Mouse (Mus musculus): ENCODE results near the gene Mogs. TPM values are rescaled to one million over a fixed set of nuclear protein-coding genes. Genes with fewer than 3 reads are reported as not detected.

Mogs gene
- polyA plus RNA-seq (2017; shearing (Covaris generic)): 10 to 100 TPM in 2 of 3 experiments, 1 to 10 TPM in 1; 7.7 to 13.3 (median 12.9) TPM

DNA sequence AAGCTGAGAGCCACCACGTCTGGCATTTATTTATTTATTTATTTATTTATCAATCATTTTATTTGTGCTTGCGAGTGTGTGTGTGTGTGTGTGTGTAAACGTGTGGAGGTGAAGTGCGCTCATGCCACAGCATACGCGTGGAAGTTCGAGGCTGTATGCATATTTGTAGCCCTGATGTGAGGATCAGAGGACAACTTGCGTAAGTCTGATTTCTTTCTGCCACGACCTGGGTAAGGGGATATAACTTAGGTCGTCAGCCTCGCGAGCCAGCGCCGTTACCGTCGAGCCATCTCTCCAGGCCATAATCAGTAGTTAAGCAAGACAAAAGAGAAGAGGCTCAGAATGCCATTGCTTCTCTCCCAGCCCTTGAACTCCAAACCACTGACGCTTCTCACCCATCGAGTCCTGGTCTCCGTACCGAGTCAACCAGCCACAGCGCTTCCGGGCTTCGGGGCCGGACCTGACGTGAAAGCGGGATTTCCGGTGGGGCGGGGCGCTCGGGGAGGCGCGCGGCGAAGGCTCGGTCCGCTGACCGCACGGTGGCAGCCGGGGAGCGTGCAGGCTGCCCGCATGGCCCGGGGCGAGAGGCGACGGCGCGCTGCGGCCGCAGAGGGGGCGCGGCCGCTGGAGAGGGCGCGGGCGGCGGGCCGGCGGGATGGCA is at the start of gene Mogs:
TSS of gene Mogs (plus strand) at position 486 of the 661 bp plus-strand sequence.
- ATAC-seq: peak; percentile 86

DNA sequence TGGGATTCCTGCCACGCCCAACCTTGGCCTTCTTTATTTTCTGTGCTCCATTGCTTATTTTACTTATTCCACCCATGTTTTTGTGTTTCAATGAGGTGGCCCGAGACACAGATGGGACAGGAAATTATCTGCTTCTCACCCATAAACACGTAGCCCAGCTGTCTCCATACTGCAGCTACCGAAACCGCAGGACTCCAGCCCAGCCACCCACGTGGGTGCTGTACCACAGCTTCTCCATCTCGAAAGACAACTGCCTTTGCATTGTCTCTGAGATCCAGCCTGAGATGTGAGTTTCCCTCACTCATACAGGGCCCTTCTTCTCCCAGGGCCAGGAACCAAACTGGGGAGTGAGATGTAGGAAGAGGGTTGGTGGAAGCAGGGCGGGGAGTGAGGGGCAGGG is 49.3 kb upstream of the Mogs start:
- ATAC-seq: peak; percentile 47

DNA sequence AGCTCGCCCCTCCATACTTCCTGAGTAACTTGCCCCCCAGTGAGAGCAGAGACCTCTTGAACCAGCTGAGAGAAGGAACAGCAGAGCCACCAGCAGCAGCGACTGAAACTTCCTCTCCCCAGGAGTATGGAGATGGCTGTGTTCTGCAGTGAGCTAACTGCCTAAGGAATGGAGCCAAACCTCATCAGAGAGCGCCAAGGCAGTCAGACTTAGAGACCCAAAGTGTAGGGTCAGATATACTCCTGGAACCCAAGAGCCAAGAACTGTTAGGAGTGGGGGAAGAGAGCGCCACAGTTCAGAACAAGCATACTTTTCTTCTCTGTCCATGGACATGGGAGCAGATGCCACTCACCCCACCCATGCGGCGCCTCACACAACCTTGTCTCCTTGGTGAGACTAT is 48.9 kb upstream of the Mogs start:
- no peak for ATAC-seq

GRCm38 (mm10) chr6:83068221-83068620 is 47.1 kb upstream of the Mogs start:
- no peak for ATAC-seq

DNA sequence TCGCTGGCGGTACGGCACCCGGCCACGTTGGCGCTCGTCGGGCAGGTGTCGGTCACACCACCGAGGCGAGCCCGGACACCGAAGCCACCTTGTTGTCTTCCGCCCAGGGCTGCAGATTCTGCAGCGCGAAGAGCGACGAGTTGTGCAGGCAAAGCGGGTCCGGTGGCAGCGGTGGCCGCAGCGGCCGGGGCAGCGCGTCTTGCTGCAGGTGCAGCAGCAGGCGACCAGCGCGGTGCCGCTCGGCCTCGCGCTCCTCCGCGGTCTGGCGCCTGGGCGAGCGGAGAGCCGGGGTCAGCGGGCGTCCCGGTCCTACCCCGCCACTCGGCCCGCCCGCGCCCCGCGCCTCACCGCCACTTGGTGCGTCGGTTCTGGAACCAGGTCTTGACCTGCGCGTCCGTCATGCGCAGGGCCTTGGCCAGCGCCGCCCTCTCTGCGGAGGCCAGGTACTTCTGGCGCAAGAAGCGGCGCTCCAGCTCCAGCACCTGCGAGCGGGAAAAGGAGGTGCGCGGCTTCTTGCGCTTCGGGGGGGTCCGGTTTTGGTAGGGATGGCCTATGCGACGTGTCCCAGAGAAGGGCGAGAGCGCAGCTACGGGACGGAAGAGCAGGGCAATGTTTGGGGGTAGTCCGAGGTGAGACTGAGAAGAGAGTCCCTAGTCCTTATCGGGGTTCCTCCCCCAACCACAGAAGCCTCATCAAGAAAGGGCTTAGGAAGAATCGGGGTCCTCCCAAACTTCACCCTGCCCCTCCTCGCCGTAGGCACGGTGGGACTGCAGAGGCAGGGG is 46.4 kb upstream of the Mogs start:
- ATAC-seq: no peak

DNA sequence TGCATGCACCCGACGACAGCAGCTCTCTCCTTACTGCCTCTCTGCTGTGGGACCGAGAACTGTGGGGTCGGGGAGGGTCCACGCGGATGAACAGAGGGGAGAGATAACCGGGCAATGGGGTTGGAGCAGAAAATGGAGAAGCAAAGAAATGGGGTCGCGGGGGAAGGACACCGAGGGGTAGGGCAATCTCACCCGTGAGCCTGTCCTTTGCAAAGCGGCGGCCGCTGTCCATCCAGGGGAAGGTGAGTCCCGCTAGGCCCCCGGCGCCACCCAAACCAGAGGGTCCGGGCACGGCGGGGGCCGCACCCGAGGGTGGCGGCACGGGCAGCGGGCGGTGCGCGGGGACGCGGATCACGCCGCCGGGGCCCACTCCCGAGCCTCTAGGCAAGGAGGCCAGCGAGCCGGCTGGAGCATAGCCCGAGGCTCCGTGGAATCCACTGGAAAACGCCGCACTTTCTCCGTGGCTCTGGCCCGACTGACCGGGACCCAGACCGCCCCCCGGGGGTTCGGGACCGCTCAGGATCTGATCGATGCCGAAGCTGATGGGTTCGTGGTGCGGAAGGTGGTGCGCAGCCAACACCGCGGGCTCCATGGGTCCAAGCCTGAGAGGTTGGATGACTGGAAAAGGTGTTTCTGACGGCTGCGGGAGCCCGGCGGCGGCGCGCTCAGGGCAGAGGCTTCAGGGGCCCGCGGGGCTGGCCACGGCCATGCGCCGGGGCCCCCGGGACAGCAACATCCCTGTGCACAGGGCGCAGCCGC is 45.6 kb upstream of the Mogs start:
- no peak for ATAC-seq

DNA sequence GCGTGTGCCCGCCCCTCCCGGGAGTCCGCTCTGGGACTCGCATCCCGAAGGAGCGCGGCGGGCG is 45.2 kb upstream of the Mogs start, which contains the start of gene Tlx2:
TSS of gene Tlx2 (minus strand) at position 47 of the 64 bp plus-strand sequence.
- no peak for ATAC-seq

- ATAC-seq: no peak
Observed at GRCm38 (mm10) chr6:83070311-83071219, 44.7 kb upstream of the Mogs start.

DNA sequence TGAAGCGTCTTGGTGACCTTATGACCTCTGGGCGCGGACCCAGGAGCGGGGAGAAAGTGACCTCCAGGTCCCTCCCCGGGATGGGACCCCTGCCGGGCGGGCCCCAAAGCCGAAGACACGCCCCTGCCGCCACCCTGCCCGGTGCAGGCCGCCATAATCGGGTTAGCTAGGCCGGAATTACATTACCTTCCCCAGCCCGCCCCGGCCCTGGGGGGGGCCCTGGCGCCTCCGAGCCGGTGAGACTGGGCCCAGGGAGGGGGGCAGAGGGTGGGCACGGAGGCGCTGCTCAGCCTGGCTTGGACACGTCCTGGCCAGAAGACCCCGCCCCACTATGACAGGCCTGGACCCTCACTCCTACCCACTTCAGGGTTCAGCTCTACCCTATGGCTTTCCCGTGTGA is 44.1 kb upstream of the Mogs start:
- ATAC-seq: no peak

DNA sequence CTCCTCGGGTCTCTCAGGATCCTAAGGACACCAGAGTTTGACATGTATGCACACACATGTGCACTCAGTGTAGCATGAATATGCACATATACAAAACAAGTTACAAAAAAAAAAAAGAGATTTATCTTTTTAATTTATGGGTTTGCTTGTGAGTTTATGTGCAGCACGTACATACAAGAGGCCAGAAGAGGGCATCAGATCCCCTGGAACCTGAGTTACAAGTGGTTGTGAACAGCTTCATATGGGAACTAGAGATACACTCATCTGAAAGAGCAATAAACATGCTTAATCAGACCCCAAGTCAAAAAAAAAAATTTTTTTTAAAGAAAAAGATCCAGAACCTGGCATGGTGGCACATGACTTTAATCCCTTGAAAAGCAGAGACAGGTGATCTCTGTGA is 40.3 kb upstream of the Mogs start:
- no peak for ATAC-seq

DNA sequence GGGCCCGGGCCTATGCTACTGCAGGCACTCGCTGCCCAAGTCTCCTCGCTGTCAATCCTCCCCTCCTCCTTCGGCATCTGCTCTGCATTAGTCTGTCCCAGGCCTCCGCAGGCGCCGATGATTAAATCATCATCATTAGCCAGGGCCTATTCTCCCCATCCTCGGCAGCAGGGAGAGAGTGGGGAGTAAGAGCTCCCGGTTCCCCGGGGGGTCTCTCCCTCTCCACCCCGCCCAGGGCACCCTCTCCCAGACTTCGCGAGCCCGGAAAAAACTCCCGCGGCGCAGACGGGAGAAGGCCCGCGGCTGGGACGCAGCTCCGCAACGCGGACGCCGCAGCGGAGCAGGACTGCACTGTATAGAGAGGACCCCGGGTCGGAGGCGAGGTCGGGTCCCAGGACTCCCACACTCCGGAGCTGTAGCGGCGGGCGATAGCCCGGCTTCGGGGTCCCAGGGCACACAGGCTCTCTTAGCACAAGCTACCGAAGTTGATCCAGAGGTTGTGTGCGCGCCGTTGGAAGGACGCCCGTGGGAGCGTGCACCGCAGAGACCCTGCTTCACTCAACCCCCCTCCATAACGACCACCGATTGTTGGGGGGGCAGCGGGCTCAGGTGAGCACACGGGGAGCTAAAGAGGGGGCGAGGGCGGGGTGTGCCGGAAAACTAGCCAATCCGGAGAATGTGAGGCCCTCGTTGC is 37.5 kb upstream of the Mogs start, which contains the start of gene Pcgf1:
TSS of gene Pcgf1 (plus strand) at position 240 of the 694 bp plus-strand sequence.
- ATAC-seq: peak; percentile 38

DNA sequence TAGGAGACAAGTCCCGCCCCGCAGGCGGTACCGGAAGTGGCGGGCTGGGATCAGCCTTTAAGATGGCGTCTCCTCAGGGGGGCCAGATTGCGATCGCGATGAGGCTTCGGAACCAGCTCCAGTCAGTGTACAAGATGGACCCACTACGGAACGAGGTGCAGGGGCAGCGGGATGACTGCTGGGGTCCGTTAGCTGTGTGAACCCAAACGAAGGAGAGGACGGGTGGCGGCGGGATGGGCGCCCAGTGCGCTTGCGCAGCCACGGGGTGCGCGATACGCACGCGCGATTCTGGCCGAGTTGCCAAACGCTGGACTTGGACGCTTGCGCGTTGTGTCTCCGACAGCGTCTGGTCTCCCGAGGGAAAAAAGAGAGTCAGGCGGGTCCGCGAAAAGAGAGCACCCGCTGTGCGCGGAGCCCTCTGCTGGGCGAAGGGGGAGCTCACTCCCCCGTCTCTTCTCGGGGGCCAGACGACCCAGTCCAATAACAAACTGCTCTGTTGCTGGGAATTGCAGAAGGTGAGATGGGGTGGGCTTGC is 36.9 kb upstream of the Mogs start:
- peak; percentile 90 for ATAC-seq

DNA sequence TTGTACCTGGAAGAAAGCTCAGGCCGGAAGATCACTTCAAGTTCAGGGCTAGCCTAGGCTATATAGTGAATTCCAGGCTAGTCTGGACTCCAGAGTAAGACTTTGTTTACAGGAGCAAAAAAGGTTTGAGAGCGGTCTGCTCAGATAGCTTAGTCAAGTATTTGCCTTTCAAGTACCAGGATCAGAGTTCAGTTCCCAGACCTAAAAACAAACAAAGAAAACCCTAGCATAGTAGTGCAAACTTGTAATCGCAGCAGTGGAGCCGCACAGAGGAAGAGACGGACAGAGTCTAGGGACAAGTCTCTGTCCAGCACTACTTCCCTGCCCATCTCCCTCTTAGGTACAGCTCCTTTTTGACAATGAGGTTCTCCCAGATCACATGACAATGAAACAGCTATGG is 35.1 kb upstream of the Mogs start:
- no peak for ATAC-seq

DNA sequence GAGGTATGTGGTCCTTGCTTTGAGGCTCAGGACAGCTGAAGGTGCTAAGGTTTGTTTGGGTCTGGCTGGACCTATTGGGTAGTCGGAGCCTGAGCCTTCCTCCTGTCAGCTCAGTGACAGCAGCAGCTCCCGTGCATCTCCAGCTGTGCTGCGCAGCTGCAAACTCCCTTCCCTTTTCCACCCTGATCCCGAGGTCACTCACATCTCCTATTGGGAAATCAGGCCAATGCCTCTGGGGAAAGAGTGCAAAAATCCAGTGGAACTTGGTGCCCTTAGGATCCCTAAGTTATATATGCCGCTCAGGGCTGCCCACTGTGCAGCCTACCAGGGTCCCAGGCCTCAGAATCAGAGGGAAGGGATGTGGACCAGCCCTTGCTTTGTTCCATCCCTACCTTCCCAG is 31.8 kb upstream of the Mogs start:
- ATAC-seq: no peak

DNA sequence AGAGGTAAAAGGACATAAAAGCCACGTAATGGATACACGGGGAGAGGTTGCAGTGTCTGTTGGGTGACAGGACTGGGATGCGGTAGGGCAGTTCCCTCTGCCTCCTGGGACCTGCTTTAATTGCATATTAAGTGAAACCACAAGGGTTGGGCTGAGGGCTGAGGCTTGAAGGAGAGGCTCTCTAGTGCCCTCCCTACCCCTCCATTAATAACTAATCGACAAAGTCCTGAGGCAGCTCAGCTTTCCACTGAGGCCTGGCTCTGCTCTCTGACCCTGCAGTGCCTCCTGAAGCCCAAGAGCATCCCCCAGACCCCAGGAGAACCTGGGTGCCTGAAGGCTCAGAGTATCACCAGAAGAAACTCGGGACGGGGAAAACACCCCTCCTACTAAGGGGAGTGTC is 30.8 kb upstream of the Mogs start:
- ATAC-seq: no peak

DNA sequence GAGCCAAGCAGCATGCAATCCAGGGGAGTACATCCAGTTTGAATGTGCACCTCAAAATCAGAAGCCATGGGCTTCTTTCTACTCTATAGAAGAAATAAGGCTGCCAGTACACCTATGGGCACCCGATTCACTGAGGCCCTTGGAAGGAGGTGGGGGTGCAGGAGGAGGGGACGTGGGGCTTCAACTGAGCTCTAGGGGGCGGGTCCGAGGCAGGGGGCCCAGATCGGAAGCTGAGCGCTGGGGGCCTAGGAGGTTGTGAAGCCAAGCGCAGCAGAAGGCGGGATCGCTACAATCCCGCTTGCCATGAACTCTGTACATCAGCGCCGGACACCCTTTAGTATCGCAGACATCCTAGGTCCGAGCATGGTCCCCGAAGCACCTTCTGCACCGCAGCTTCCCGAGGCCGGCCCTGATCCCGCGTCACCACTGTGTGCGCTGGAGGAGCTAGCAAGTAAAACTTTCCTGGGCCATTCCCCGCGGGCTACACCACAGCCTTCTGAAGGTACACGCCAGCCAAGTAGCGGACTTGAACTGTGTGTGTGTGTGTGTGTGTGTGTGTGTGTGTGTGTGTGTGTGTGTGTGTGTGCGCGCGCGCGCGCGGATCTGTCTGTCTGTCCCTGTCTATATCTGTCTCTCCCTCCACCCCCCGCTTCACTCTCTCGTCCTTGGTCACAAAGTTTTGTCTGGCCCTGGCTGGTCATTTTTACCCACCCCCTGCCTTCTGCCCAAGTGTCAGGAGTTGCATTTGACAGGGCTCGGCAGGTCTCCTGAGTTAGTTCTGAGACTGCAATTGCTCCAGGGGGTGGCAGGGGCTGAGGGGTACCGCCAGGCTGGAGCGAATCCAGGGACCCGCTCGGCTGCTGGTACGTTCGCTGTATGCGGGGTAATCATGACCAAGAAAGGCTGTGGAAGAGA is 28.9 kb upstream of the Mogs start, which contains the start of gene Lbx2:
TSS of gene Lbx2 (plus strand) at position 247 of the 915 bp plus-strand sequence.
- peak; percentile 21 for ATAC-seq

DNA sequence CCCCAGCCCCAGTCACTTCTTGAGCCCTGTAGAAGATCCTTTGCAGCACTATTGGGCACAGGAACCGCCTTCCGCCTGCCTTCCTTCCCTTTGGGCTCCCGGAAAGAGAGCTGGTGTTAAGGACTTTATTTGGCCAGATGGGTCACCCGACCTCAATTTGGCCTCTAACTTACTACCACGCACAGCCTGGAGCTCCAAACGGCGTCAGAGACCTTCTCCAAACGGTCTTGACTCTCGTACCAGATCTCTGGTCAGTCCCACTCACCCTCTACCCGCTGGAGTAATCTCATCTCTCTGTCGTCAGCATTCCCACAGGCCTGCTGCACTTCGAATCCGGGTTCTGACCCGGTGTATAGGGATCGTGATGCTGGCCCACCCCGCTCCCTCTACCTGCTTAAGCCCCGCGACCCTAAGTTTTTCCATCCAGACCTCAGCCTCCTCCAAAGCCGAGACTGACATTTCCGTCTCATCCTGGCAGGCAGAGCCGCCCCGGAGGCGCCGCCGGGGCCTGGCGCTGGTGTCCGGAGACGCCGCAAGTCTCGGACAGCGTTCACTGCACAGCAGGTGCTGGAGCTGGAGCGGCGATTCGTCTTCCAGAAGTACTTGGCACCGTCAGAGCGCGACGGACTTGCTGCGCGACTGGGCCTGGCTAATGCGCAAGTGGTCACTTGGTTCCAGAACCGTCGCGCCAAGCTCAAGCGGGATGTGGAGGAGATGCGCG is 27.9 kb upstream of the Mogs start:
- peak; percentile 43 for ATAC-seq

DNA sequence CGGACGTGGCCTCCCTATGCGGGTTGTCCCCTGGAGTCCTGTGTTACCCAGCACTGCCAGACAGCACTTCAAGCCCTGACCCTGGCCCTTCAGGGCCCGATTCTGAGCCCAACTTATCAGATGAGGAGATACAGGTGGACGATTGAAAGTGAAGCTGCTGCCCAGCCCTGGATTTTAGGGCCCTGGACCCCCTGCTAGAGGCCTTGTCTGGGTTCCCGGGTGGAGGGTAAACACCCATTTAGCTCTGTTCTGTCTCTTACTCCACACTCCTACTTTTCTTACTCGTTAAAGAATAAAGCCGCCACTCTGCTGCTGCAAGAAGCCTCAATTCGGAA is 27.4 kb upstream of the Mogs start:
- ATAC-seq: no peak

DNA sequence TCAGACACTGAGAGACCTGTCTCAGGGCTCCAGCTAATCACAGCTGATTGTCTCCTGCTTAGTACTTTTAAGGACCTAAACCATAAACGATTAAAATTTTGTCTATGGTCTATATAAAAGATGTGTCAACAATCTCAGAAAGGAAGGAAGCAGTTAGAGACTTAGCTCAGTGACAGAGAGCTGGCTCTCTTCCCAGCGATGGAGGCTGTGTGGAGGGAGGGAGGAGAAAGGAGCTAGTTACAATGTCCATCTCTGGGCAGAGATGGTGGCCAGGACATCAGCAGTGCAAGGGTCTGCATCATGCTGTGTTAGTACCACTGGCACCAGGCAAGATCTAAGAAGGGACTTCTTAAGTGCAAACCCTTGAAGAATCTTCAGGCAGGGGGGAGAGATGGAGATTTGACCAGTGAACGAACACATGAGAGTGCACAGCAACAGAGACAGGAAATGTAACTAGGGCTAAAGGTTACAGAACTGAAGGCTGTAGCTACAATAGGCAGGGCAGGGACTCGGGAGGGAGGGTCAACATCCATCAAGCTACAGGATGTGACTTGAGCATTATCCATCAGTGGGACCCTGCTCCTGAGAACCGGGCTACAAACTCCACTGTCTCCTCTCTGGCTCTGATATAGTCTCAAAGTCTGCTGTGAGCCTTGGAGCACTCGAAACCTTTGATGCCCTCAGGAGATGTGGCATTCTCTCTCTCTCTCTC is 22.7 kb upstream of the Mogs start:
- ATAC-seq: no peak

DNA sequence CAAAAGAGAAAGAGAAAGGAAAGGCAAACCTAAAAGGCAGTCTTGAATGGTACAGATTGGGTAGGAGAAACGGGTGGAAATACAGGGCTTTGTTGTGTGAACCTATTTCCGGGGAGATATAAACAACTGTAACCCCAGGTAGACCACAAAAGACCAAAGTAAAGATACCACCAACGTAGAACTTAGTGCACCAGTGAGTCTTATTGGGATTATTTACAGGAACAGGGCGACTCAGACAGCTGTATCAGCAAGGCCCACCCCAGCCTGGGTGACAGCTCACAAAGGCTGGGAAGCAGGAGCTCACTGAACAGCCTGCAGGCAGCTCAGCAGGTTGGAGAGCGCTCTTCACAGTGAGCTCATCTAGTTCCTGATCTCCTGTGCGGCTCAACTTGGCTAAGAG is 19.3 kb upstream of the Mogs start:
- ATAC-seq: peak; percentile 98

All from inflammation-experienced regulatory T-cells, adult 6 months (primary cell).